Mouse (Mus musculus): ENCODE measurements at regions not wholly inside any gene's neighbourhood (a gene's known extent, or its start where the extent isn't known, plus 50 kb on each side); places are given as distances from the start of the nearest gene placed in this dataset.
"Not testable (repeated sequence)": the region's sequence is repeated elsewhere in the genome, so short reads cannot be mapped to it uniquely, and the experiment has no call there.

GRCm38 (mm10) chr14:17556458-17556857 is 103.6 kb upstream of the Thrb start:
- no peak for DNase-seq

GRCm38 (mm10) chr14:17560001-17560400 is 100.1 kb upstream of the Thrb start:
- not testable (repeated sequence) for DNase-seq

- no peak for DNase-seq
Observed at GRCm38 (mm10) chr14:17567927-17568326, 92.1 kb upstream of the Thrb start.

- DNase-seq = no peak
Observed at GRCm38 (mm10) chr14:17569087-17569636, 90.9 kb upstream of the Thrb start.

- DNase-seq = no peak
Observed at GRCm38 (mm10) chr14:17578776-17579175, 81.3 kb upstream of the Thrb start.

- DNase-seq = no peak
Observed at GRCm38 (mm10) chr14:17589595-17589994, 70.5 kb upstream of the Thrb start.

- no peak for DNase-seq
Observed at GRCm38 (mm10) chr14:17599553-17599952, 60.5 kb upstream of the Thrb start.

- no peak for DNase-seq
Observed at GRCm38 (mm10) chr14:17602357-17602756, 57.7 kb upstream of the Thrb start.

GRCm38 (mm10) chr14:17606018-17606417 is 54.0 kb upstream of the Thrb start:
- no peak for DNase-seq

GRCm38 (mm10) chr14:17607186-17607585 is 52.9 kb upstream of the Thrb start:
- DNase-seq = no peak
